Mouse (Mus musculus) midbrain, embryonic 11.5 days (tissue): ENCODE results near the gene Cycs. TPM values are rescaled to one million over a fixed set of nuclear protein-coding genes. Genes with fewer than 3 reads are reported as not detected.
"Not testable (repeated sequence)": the region's sequence is repeated elsewhere in the genome, so short reads cannot be mapped to it uniquely, and the experiment has no call there.

Source experiments
- ATAC-seq: fragments of 200-750 bp; cut with Nextera tagmentation; 2 replicates; pipeline ENCODE4 v1.8.0; 2017; ENCODE audit warnings: moderate TSS enrichment, moderate library complexity; ENCODE audit not compliant: low FRiP score
- DNase-seq: peaks from one replicate; pipeline ENCODE4 v3.0.0; 2015; ENCODE audit warnings: low spot score; ENCODE audit errors: missing footprints
- H3K27ac ChIP-seq: fragments of 300-500 bp; sonication (generic); 2 replicates; pipeline ENCODE4 v1.5.1; 2014; ENCODE audit warnings: low read depth, low read length
- H3K27me3 ChIP-seq: fragments of 300-500 bp; sonication (generic); 2 replicates; pipeline ENCODE4 v1.6.1; 2014; ENCODE audit warnings: mild to moderate bottlenecking, low read length, moderate library complexity, mixed read lengths; ENCODE audit not compliant: control insufficient read depth, insufficient read depth
- H3K36me3 ChIP-seq: fragments of 300-500 bp; sonication (generic); 2 replicates; pipeline ENCODE4 v1.6.1; 2014; ENCODE audit warnings: mild to moderate bottlenecking, low read length, moderate library complexity, mixed read lengths; ENCODE audit not compliant: control insufficient read depth, insufficient read depth
- H3K4me1 ChIP-seq: fragments of 300-500 bp; sonication (generic); 2 replicates; pipeline ENCODE4 v1.6.1; 2014; ENCODE audit warnings: low read length; ENCODE audit not compliant: control insufficient read depth, insufficient read depth
- H3K4me2 ChIP-seq: fragments of 300-500 bp; sonication (generic); 2 replicates; pipeline ENCODE4 v1.6.1; 2014; ENCODE audit warnings: mild to moderate bottlenecking, moderate library complexity
- H3K4me3 ChIP-seq: fragments of 300-500 bp; sonication (generic); 2 replicates; pipeline ENCODE4 v1.5.1; 2014; ENCODE audit warnings: low read depth, low read length
- H3K9ac ChIP-seq: fragments of 300-500 bp; sonication (generic); 2 replicates; pipeline ENCODE4 v1.6.1; 2014; ENCODE audit warnings: low read length
- H3K9me3 ChIP-seq: fragments of 300-500 bp; sonication (generic); 2 replicates; pipeline ENCODE4 v1.6.1; 2016; ENCODE audit warnings: low read length; ENCODE audit not compliant: control insufficient read depth
- WGBS: fragments of 180-500 bp; shearing (Covaris S2); extraction: QIAGEN DNeasy Blood & Tissue Kit; methylation state at CpG from one replicate; pipeline ENCODE4 v1.1.7; 2014; 5-methylcytosine and 5-hydroxymethylcytosine counted together
- polyA plus RNA-seq: library from polyadenylated mRNA; unstranded; fragments of >200 nt; fragmentation: Nextera tagmentation; extraction: Ambion mirVana; gene quantifications from 2 replicates; pipeline ENCODE4 v1.2.1, GENCODE M21; 2014

Gene Cycs
- polyA plus RNA-seq, 1 experiment from 2014 or later, result 80.5 TPM

- 83% methylated on average over 2 of the region's 2 CpGs for WGBS
Observed at GRCm38 (mm10) chr6:50554223-50554622, 12.1 kb downstream of the Cycs start.

GRCm38 (mm10) chr6:50552881-50553518 is 13.3 kb downstream of the Cycs start:
- ATAC-seq, result no peak
- WGBS, result 83% methylated on average over 5 of the region's 5 CpGs
- Histone ChIP-seq H3K36me3 (no peaks in the 10 kb centered on the region), H3K4me2 (no peak overlapping the region), H3K4me3 (no peak overlapping the region), H3K27ac (no peak overlapping the region), H3K27me3 (no peaks in the 10 kb centered on the region), H3K4me1 (no peaks in the 10 kb centered on the region), H3K9me3 (no peaks in the 10 kb centered on the region), H3K9ac (no peak overlapping the region)
- DNase-seq, result no peak

More at GRCm38 (mm10) chr6:50554223-50554622, 12.1 kb downstream of the Cycs start:
- DNase-seq, H3K9ac ChIP-seq, H3K36me3 ChIP-seq, H3K4me3 ChIP-seq, H3K4me1 ChIP-seq, H3K4me2 ChIP-seq, H3K9me3 ChIP-seq, H3K27me3 ChIP-seq, ATAC-seq, H3K27ac ChIP-seq: not testable (repeated sequence)

- Histone ChIP-seq H3K4me3 (no peak overlapping the region), H3K27me3 (no peaks in the 10 kb centered on the region), H3K9ac (no peak overlapping the region), H3K4me2 (no peak overlapping the region), H3K4me1 (no peaks in the 10 kb centered on the region), H3K36me3 (no peaks in the 10 kb centered on the region), H3K27ac (no peak overlapping the region), H3K9me3 (no peaks in the 10 kb centered on the region)
- 82% methylated on average over 7 of the region's 7 CpGs for WGBS
- ATAC-seq (no peak), DNase-seq (no peak)
Observed at GRCm38 (mm10) chr6:50549791-50550190, 16.5 kb downstream of the Cycs start.

- no peak overlapping the region for H3K4me2 ChIP-seq
- H3K4me3 ChIP-seq, result no peak overlapping the region
- ATAC-seq, result no peak
Observed at GRCm38 (mm10) chr6:50549051-50549450, 17.3 kb downstream of the Cycs start.

GRCm38 (mm10) chr6:50545412-50546043 is 20.8 kb downstream of the Cycs start:
- H3K36me3 ChIP-seq, result no peaks in the 10 kb centered on the region
- H3K9me3 ChIP-seq, result no peaks in the 10 kb centered on the region
- no peaks in the 10 kb centered on the region for H3K4me1 ChIP-seq
- H3K4me3 ChIP-seq, result no peak overlapping the region
- no peak overlapping the region for H3K27ac ChIP-seq
- no peaks in the 10 kb centered on the region for H3K27me3 ChIP-seq
- 35% methylated on average over 10 of the region's 10 CpGs for WGBS
- ATAC-seq (0 out of 2 replicates have a peak, but pooled peaks have one; percentile 38), DNase-seq (no peak)
- H3K9ac ChIP-seq, result no peak overlapping the region
- no peak overlapping the region for H3K4me2 ChIP-seq

More at GRCm38 (mm10) chr6:50549051-50549450, 17.3 kb downstream of the Cycs start:
- no peak overlapping the region for H3K27ac ChIP-seq
- H3K9ac ChIP-seq, result no peak overlapping the region
- H3K4me1 ChIP-seq, result no peaks in the 10 kb centered on the region
- WGBS, result 84% methylated on average over 5 of the region's 5 CpGs
- DNase-seq, result no peak
- H3K9me3 ChIP-seq, result no peaks in the 10 kb centered on the region
- H3K27me3 ChIP-seq, result no peaks in the 10 kb centered on the region
- no peaks in the 10 kb centered on the region for H3K36me3 ChIP-seq

GRCm38 (mm10) chr6:50542535-50542934 is 23.8 kb downstream of the Cycs start:
- ATAC-seq (no peak), DNase-seq (no peak)
- no peak overlapping the region for H3K4me3 ChIP-seq
- H3K9me3 ChIP-seq, result no peaks in the 10 kb centered on the region
- 88% methylated on average over 1 of the region's 1 CpGs for WGBS
- no peak overlapping the region for H3K4me2 ChIP-seq
- H3K27ac ChIP-seq, result no peak overlapping the region
- H3K9ac ChIP-seq, result no peak overlapping the region
- H3K36me3 ChIP-seq, result no peaks in the 10 kb centered on the region
- H3K4me1 ChIP-seq, result no peaks in the 10 kb centered on the region
- H3K27me3 ChIP-seq, result no peaks in the 10 kb centered on the region

- DNase-seq, result no peak
- no peak overlapping the region for H3K27ac ChIP-seq
- WGBS, result 91% methylated on average over 1 of the region's 1 CpGs
- no peak overlapping the region for H3K9ac ChIP-seq
- no peaks in the 10 kb centered on the region for H3K4me1 ChIP-seq
- no peaks in the 10 kb centered on the region for H3K36me3 ChIP-seq
- ATAC-seq, result no peak
- no peaks in the 10 kb centered on the region for H3K27me3 ChIP-seq
- H3K4me2 ChIP-seq, result no peak overlapping the region
- H3K9me3 ChIP-seq, result no peaks in the 10 kb centered on the region
- no peak overlapping the region for H3K4me3 ChIP-seq
Observed at GRCm38 (mm10) chr6:50539641-50540040, 26.7 kb downstream of the Cycs start.

- H3K9ac ChIP-seq, result no peak overlapping the region
Observed at GRCm38 (mm10) chr6:50536461-50536892, 29.9 kb downstream of the Cycs start.

GRCm38 (mm10) chr6:50535346-50535745 is 31.0 kb downstream of the Cycs start:
- Histone ChIP-seq H3K4me1 (no peaks in the 10 kb centered on the region), H3K27ac (no peak overlapping the region), H3K9me3 (no peaks in the 10 kb centered on the region), H3K27me3 (no peaks in the 10 kb centered on the region), H3K36me3 (no peaks in the 10 kb centered on the region), H3K9ac (no peak overlapping the region), H3K4me3 (no peak overlapping the region), H3K4me2 (no peak overlapping the region)
- ATAC-seq, result no peak
- no peak for DNase-seq
- WGBS, result 93% methylated on average over 3 of the region's 3 CpGs

More at GRCm38 (mm10) chr6:50536461-50536892, 29.9 kb downstream of the Cycs start:
- Histone ChIP-seq H3K4me3 (no peak overlapping the region), H3K36me3 (no peaks in the 10 kb centered on the region), H3K27me3 (no peaks in the 10 kb centered on the region), H3K4me1 (no peaks in the 10 kb centered on the region), H3K27ac (no peak overlapping the region), H3K9me3 (no peaks in the 10 kb centered on the region), H3K4me2 (no peak overlapping the region)
- 10% methylated on average over 7 of the region's 7 CpGs for WGBS
- peak; percentile 96 for DNase-seq
- peak; percentile 76 for ATAC-seq
